Mouse (Mus musculus): Measurements from ENCODE around the gene Zdhhc19. TPM values are rescaled to one million over a fixed set of nuclear protein-coding genes. Genes with fewer than 3 reads are reported as not detected.

The Zdhhc19 gene
- polyA plus RNA-seq, 1 experiment from 2014 or later = not detected

GRCm38 (mm10) chr16:32508035-32508434, 12.0 kb downstream of the Zdhhc19 start:
- no peak overlapping the region for H3K9ac ChIP-seq (replicated peaks)
- no peak overlapping the region for H3K4me3 ChIP-seq (replicated peaks)
- H3K4me2 ChIP-seq = no peak overlapping the region
- no peaks in the 10 kb centered on the region for H3K27me3 ChIP-seq
- WGBS = 84% methylated on average over 5 of the region's 5 CpGs
- no peak overlapping the region for H3K27ac ChIP-seq
- H3K9me3 ChIP-seq = no peaks in the 10 kb centered on the region
- peaks cover 37% of the 10 kb centered on the region for H3K4me1 ChIP-seq (replicated peaks)
- no peak for ATAC-seq (ENCODE audit: insufficient number of reproducible peaks, insufficient read depth, low FRiP score, low TSS enrichment, low read depth)
- no peaks in the 10 kb centered on the region for H3K36me3 ChIP-seq

GRCm38 (mm10) chr16:32508506-32509065, 12.5 kb downstream of the Zdhhc19 start:
- Histone ChIP-seq H3K9me3 (no peaks in the 10 kb centered on the region), H3K4me2 (no peak overlapping the region), H3K27me3 (no peaks in the 10 kb centered on the region), H3K27ac (peak overlapping the region; percentile 47; the same call in 1 of the 2 replicates), H3K4me3 (replicated peaks) (no peak overlapping the region), H3K9ac (replicated peaks) (no peak overlapping the region), H3K36me3 (no peaks in the 10 kb centered on the region), H3K4me1 (replicated peaks) (peaks cover 37% of the 10 kb centered on the region)
- no peak for ATAC-seq (ENCODE audit: insufficient number of reproducible peaks, insufficient read depth, low FRiP score, low TSS enrichment, low read depth)
- 44% methylated on average over 3 of the region's 3 CpGs for WGBS

GRCm38 (mm10) chr16:32509066-32509942, 13.2 kb downstream of the Zdhhc19 start:
- H3K27ac ChIP-seq = peak overlapping the region; percentile 47; the same call in 1 of the 2 replicates
- H3K36me3 ChIP-seq = no peaks in the 10 kb centered on the region
- H3K9ac ChIP-seq (replicated peaks) = no peak overlapping the region
- H3K4me1 ChIP-seq (replicated peaks) = peaks cover 33% of the 10 kb centered on the region
- H3K4me2 ChIP-seq = no peak overlapping the region
- 66% methylated on average over 9 of the region's 9 CpGs for WGBS
- no peaks in the 10 kb centered on the region for H3K9me3 ChIP-seq
- no peaks in the 10 kb centered on the region for H3K27me3 ChIP-seq
- ATAC-seq (ENCODE audit: insufficient number of reproducible peaks, insufficient read depth, low FRiP score, low TSS enrichment, low read depth) = 0 out of 2 replicates have a peak, but pooled peaks have one; percentile 15
- no peak overlapping the region for H3K4me3 ChIP-seq (replicated peaks)

- H3K9ac ChIP-seq (replicated peaks) = no peak overlapping the region
- no peak for ATAC-seq (ENCODE audit: insufficient number of reproducible peaks, insufficient read depth, low FRiP score, low TSS enrichment, low read depth)
- no peaks in the 10 kb centered on the region for H3K9me3 ChIP-seq
- WGBS = 60% methylated on average over 18 of the region's 18 CpGs
- no peak overlapping the region for H3K4me3 ChIP-seq (replicated peaks)
- no peaks in the 10 kb centered on the region for H3K36me3 ChIP-seq
- H3K27me3 ChIP-seq = no peaks in the 10 kb centered on the region
- H3K4me2 ChIP-seq = no peak overlapping the region
- peaks cover 37% of the 10 kb centered on the region for H3K4me1 ChIP-seq (replicated peaks)
- H3K27ac ChIP-seq = peak overlapping the region; percentile 67
Measured at GRCm38 (mm10) chr16:32510399-32511337, 14.6 kb downstream of the Zdhhc19 start.

GRCm38 (mm10) chr16:32511338-32511734, 15.3 kb downstream of the Zdhhc19 start:
- no peak for ATAC-seq (ENCODE audit: insufficient number of reproducible peaks, insufficient read depth, low FRiP score, low TSS enrichment, low read depth)
- H3K9me3 ChIP-seq = no peaks in the 10 kb centered on the region
- H3K27ac ChIP-seq = peak overlapping the region; percentile 67
- H3K36me3 ChIP-seq = no peaks in the 10 kb centered on the region
- no peaks in the 10 kb centered on the region for H3K27me3 ChIP-seq
- H3K4me3 ChIP-seq (replicated peaks) = no peak overlapping the region
- no peak overlapping the region for H3K9ac ChIP-seq (replicated peaks)
- no peak overlapping the region for H3K4me2 ChIP-seq
- WGBS = 71% methylated on average over 3 of the region's 3 CpGs
- peaks cover 44% of the 10 kb centered on the region for H3K4me1 ChIP-seq (replicated peaks)

- Histone ChIP-seq H3K9ac (replicated peaks) (no peak overlapping the region), H3K27me3 (no peaks in the 10 kb centered on the region), H3K4me2 (no peak overlapping the region), H3K4me1 (replicated peaks) (peaks cover 50% of the 10 kb centered on the region), H3K27ac (no peak overlapping the region), H3K36me3 (no peaks in the 10 kb centered on the region), H3K4me3 (replicated peaks) (no peak overlapping the region), H3K9me3 (no peaks in the 10 kb centered on the region)
- ATAC-seq (ENCODE audit: insufficient number of reproducible peaks, insufficient read depth, low FRiP score, low TSS enrichment, low read depth) = no peak
- WGBS = 87% methylated on average over 8 of the region's 8 CpGs
Measured at GRCm38 (mm10) chr16:32511827-32512490, 15.9 kb downstream of the Zdhhc19 start.

- ATAC-seq (ENCODE audit: insufficient number of reproducible peaks, insufficient read depth, low FRiP score, low TSS enrichment, low read depth) = no peak
- H3K9me3 ChIP-seq = no peaks in the 10 kb centered on the region
- no peaks in the 10 kb centered on the region for H3K36me3 ChIP-seq
- peaks cover 53% of the 10 kb centered on the region for H3K4me1 ChIP-seq (replicated peaks)
- no peak overlapping the region for H3K4me2 ChIP-seq
- H3K27ac ChIP-seq = peak overlapping the region; percentile 84
- H3K9ac ChIP-seq (replicated peaks) = 0 out of 2 replicates have a peak overlapping the region, but pooled peaks have one; percentile 18
- H3K4me3 ChIP-seq (replicated peaks) = no peak overlapping the region
- 62% methylated on average over 3 of the region's 3 CpGs for WGBS
- H3K27me3 ChIP-seq = no peaks in the 10 kb centered on the region
Measured at GRCm38 (mm10) chr16:32512921-32513320, 16.9 kb downstream of the Zdhhc19 start.

GRCm38 (mm10) chr16:32513401-32513800, 17.3 kb downstream of the Zdhhc19 start:
- no peak overlapping the region for H3K4me2 ChIP-seq
- 87% methylated on average over 6 of the region's 6 CpGs for WGBS
- H3K9me3 ChIP-seq = no peaks in the 10 kb centered on the region
- peaks cover 54% of the 10 kb centered on the region for H3K4me1 ChIP-seq (replicated peaks)
- H3K4me3 ChIP-seq (replicated peaks) = no peak overlapping the region
- H3K27me3 ChIP-seq = no peaks in the 10 kb centered on the region
- no peak for ATAC-seq (ENCODE audit: insufficient number of reproducible peaks, insufficient read depth, low FRiP score, low TSS enrichment, low read depth)
- peak overlapping the region; percentile 84 for H3K27ac ChIP-seq
- H3K9ac ChIP-seq (replicated peaks) = no peak overlapping the region
- H3K36me3 ChIP-seq = no peaks in the 10 kb centered on the region

GRCm38 (mm10) chr16:32513948-32514347, 17.9 kb downstream of the Zdhhc19 start:
- Histone ChIP-seq H3K27me3 (no peaks in the 10 kb centered on the region), H3K27ac (no peak overlapping the region; the same call in 1 of the 2 replicates), H3K36me3 (no peaks in the 10 kb centered on the region), H3K4me1 (replicated peaks) (peaks cover 53% of the 10 kb centered on the region), H3K4me2 (no peak overlapping the region), H3K9ac (replicated peaks) (no peak overlapping the region), H3K9me3 (no peaks in the 10 kb centered on the region), H3K4me3 (replicated peaks) (no peak overlapping the region)
- 93% methylated on average over 6 of the region's 6 CpGs for WGBS
- no peak for ATAC-seq (ENCODE audit: insufficient number of reproducible peaks, insufficient read depth, low FRiP score, low TSS enrichment, low read depth)

GRCm38 (mm10) chr16:32516006-32516962, 20.2 kb downstream of the Zdhhc19 start:
- peak; percentile 91 for ATAC-seq (ENCODE audit: insufficient number of reproducible peaks, insufficient read depth, low FRiP score, low TSS enrichment, low read depth)
- 12% methylated on average over 20 of the region's 21 CpGs for WGBS
- Histone ChIP-seq H3K36me3 (no peaks in the 10 kb centered on the region), H3K4me3 (replicated peaks) (peak overlapping the region; percentile 19), H3K4me2 (peak overlapping the region; percentile 52), H3K9ac (replicated peaks) (peak overlapping the region; percentile 58), H3K27ac (peak overlapping the region; percentile 99), H3K27me3 (no peaks in the 10 kb centered on the region), H3K4me1 (replicated peaks) (peaks cover 43% of the 10 kb centered on the region), H3K9me3 (no peaks in the 10 kb centered on the region)

All from limb, embryonic 12.5 days (tissue).